Mouse (Mus musculus) left cerebral cortex, adult 18-20 months (tissue): ENCODE data around the gene Ifit3. TPM values are rescaled to one million over a fixed set of nuclear protein-coding genes. Genes with fewer than 3 reads are reported as not detected.

Source experiments
- total RNA-seq, 2 experiments: library from RNA; stranded (reverse); gene quantifications; 2 replicates each; pipeline ENCODE4 v1.2.3; 2021

Ifit3 gene
- total RNA-seq, 2 experiments from 2014 or later: 4.5 to 6.4 TPM

Other genes starting within 250 kb of the Ifit3 start
- gene Ch25h, start 108.4 kb upstream of the Ifit3 start, total RNA-seq: under 1 TPM; 0.23 to 0.44 TPM
- gene Lipa, start 56.1 kb upstream of the Ifit3 start, total RNA-seq: 10 to 100 TPM; 17.1 to 18.5 TPM
- gene Ifit2, start 32.8 kb upstream of the Ifit3 start, total RNA-seq: 1 to 10 TPM; 6.9 to 8.1 TPM
- 1 to 10 TPM; 2.4 to 2.7 TPM for gene Ifit1bl1, start 18.4 kb downstream of the Ifit3 start, total RNA-seq
- gene Ifit3b, start 24.4 kb downstream of the Ifit3 start, total RNA-seq: 1 to 10 TPM; 3.8 to 3.9 TPM
- gene Ifit1bl2, start 57.2 kb downstream of the Ifit3 start, total RNA-seq: under 1 TPM; 0.35 to 0.65 TPM
- gene Ifit1, start 57.3 kb downstream of the Ifit3 start, total RNA-seq: 1 to 10 TPM in 1 of 2 experiments, under 1 TPM in 1; 0.79 to 1.3 TPM
- gene Slc16a12, start 163.8 kb downstream of the Ifit3 start, total RNA-seq: 1 to 10 TPM; 2.3 to 4.0 TPM